In genomic region chr1:88275698-88276523, GRCm38 (mm10) we compare ENCODE assay signal across 7 mouse cellular contexts. TPM values are rescaled to one million over a fixed set of nuclear protein-coding genes. Genes with fewer than 3 reads are reported as not detected.
DNase-seq lines count a peak whose midpoint lies in the region; ATAC-seq and TF ChIP-seq lines count a peak whose summit lies in the region.

No protein-coding gene starts in this region.

- peak overlapping the region; percentile 67 for H3K4me2 ChIP-seq in midbrain, postnatal 0 days (ENCODE audit: low read depth, low read length, poor library complexity, severe bottlenecking)

- no peak for TF ChIP-seq POLR2A in bone marrow, adult 2 months (IDR thresholded peaks at IDR 0.05; ENCODE audit: borderline replicate concordance, control insufficient read depth, low read depth, low read length)

- H3K9ac ChIP-seq in midbrain, postnatal 0 days (replicated peaks; ENCODE audit: low read length, poor library complexity, severe bottlenecking) = peak overlapping the region; percentile 64

- WGBS in bone marrow, adult 2 months = 63% methylated on average over 13 of the region's 13 CpGs
- WGBS in forebrain, embryonic 10.5 days = 72% methylated on average over 13 of the region's 13 CpGs
- 67% methylated on average over 13 of the region's 13 CpGs for WGBS in midbrain, postnatal 0 days

- H3K4me1 ChIP-seq in bone marrow, adult 2 months (ENCODE audit: control insufficient read depth, insufficient read depth, low read length) = peaks cover 8% of the 10 kb centered on the region
- peaks cover 19% of the 10 kb centered on the region for H3K4me1 ChIP-seq in forebrain, embryonic 10.5 days
- peaks cover 11% of the 10 kb centered on the region for H3K4me1 ChIP-seq in midbrain, postnatal 0 days (ENCODE audit: insufficient read depth, low read length)

- H3K36me3 ChIP-seq in forebrain, embryonic 10.5 days (replicated peaks) = peaks cover 53% of the 10 kb centered on the region
- peaks cover 16% of the 10 kb centered on the region for H3K36me3 ChIP-seq in midbrain, postnatal 0 days (ENCODE audit: insufficient read depth, low read length)

- TF ChIP-seq CTCF in layer of hippocampus, adult 2 months (conservative IDR thresholded peaks at IDR 0.05) = no peak
- no peak for TF ChIP-seq CTCF in bone marrow, adult 2 months (IDR thresholded peaks at IDR 0.05; ENCODE audit: control insufficient read depth, insufficient read depth, low read length)
- no peak for TF ChIP-seq CTCF in midbrain, postnatal 0 days (IDR thresholded peaks at IDR 0.05)

- no peak for DNase-seq in layer of hippocampus, adult 2 months (ENCODE audit: low spot score in 2 of 2)
- no peak for DNase-seq in layer of hippocampus, postnatal 36 days
- no peak for DNase-seq in forebrain, embryonic 10.5 days (ENCODE audit: extremely low spot score, low spot score)
- peak; percentile 16 for DNase-seq in kidney, postnatal 10 days
- no peak for DNase-seq in midbrain, postnatal 0 days (ENCODE audit: low spot score)
- no peak for DNase-seq in layer of hippocampus, adult 9-10 months (ENCODE audit: low spot score)

- peaks cover 56% of the 10 kb centered on the region for H3K9me3 ChIP-seq in forebrain, embryonic 10.5 days
- 0 out of 2 replicates have a peak, but pooled peaks cover 2% of the 10 kb centered on the region for H3K9me3 ChIP-seq in midbrain, postnatal 0 days (ENCODE audit: low read length)

- no peak for ATAC-seq in midbrain, postnatal 0 days (ENCODE audit: low FRiP score)

- H3K27ac ChIP-seq in layer of hippocampus, adult 2 months = no peak overlapping the region
- no peak overlapping the region for H3K27ac ChIP-seq in bone marrow, adult 2 months (ENCODE audit: control insufficient read depth, insufficient read depth, low read depth, low read length, poor library complexity)
- H3K27ac ChIP-seq in forebrain, embryonic 10.5 days = peak overlapping the region; percentile 88
- no peak overlapping the region for H3K27ac ChIP-seq in midbrain, postnatal 0 days (ENCODE audit: low read depth, low read length)

- peak overlapping the region; percentile 57; the same call in 1 of the 2 replicates for H3K4me3 ChIP-seq in layer of hippocampus, adult 2 months
- peak overlapping the region; percentile 75 for H3K4me3 ChIP-seq in bone marrow, adult 2 months (replicated peaks; ENCODE audit: control insufficient read depth, low read depth, low read length)
- peak overlapping the region; percentile 53 for H3K4me3 ChIP-seq in forebrain, embryonic 10.5 days
- H3K4me3 ChIP-seq in midbrain, postnatal 0 days (ENCODE audit: low read depth, low read length) = peak overlapping the region; percentile 49

- no peaks in the 10 kb centered on the region for H3K27me3 ChIP-seq in forebrain, embryonic 10.5 days (ENCODE audit: poor library complexity, severe bottlenecking)
- no peaks in the 10 kb centered on the region for H3K27me3 ChIP-seq in midbrain, postnatal 0 days (ENCODE audit: insufficient read depth, low read length)

RNA-seq across cellular contexts. Expression of gene Hjurp, which starts 1.5 kb away (rescaled TPM):
- total RNA-seq in layer of hippocampus, adult 2 months (2021) = 10 to 100 TPM; 31.9 to 35.3 TPM
- 10 to 100 TPM; 30.7 to 36.6 TPM for total RNA-seq in layer of hippocampus, postnatal 36 days (2021)
- polyA plus RNA-seq in bone marrow, adult 2 months (2011; ENCODE audit: insufficient read depth, insufficient read length, low replicate concordance, missing spikeins) = 66.8 and 135 TPM in 2 replicates
- 223 and 224 TPM in 2 replicates for polyA plus RNA-seq in forebrain, embryonic 10.5 days (2016; fragmentation: Nextera tagmentation; extraction: Ambion mirVana)
- total RNA-seq in midbrain, postnatal 0 days (2014; rRNA removed) = 88.0 and 96.8 TPM in 2 replicates
- polyA plus RNA-seq in midbrain, postnatal 0 days (2015; fragmentation: Nextera tagmentation; extraction: Ambion mirVana) = 42.3 and 45.9 TPM in 2 replicates

RNA-seq across cellular contexts. Expression of gene Trpm8, which starts 1.6 kb away (rescaled TPM):
- under 1 TPM in 1 of 2 experiments, not detected in 1; 0.12 TPM for total RNA-seq in layer of hippocampus, adult 2 months (2021)
- total RNA-seq in layer of hippocampus, postnatal 36 days (2021) = under 1 TPM in 1 of 2 experiments, not detected in 1; 0.15 TPM
- polyA plus RNA-seq in bone marrow, adult 2 months (2011; ENCODE audit: insufficient read depth, insufficient read length, low replicate concordance, missing spikeins) = not detected in 2 replicates
- polyA plus RNA-seq in forebrain, embryonic 10.5 days (2016; fragmentation: Nextera tagmentation; extraction: Ambion mirVana) = not detected in 2 replicates
- total RNA-seq in midbrain, postnatal 0 days (2014; rRNA removed) = 1.2 TPM in 2 replicates
- 0.21 and 0.29 TPM in 2 replicates for polyA plus RNA-seq in midbrain, postnatal 0 days (2015; fragmentation: Nextera tagmentation; extraction: Ambion mirVana)

RNA-seq across cellular contexts. Expression of gene Mroh2a, which starts 49.1 kb away (rescaled TPM):
- total RNA-seq in layer of hippocampus, adult 2 months (2021) = under 1 TPM in 1 of 2 experiments, not detected in 1; 0.38 TPM
- under 1 TPM in 1 of 2 experiments, not detected in 1; 0.05 TPM for total RNA-seq in layer of hippocampus, postnatal 36 days (2021)
- polyA plus RNA-seq in bone marrow, adult 2 months (2011; ENCODE audit: insufficient read depth, insufficient read length, low replicate concordance, missing spikeins) = 3.9 and 4.5 TPM in 2 replicates
- 1.3 and 1.4 TPM in 2 replicates for polyA plus RNA-seq in forebrain, embryonic 10.5 days (2016; fragmentation: Nextera tagmentation; extraction: Ambion mirVana)
- total RNA-seq in midbrain, postnatal 0 days (2014; rRNA removed) = not detected in 2 replicates
- 0.56 and 1.2 TPM in 2 replicates for polyA plus RNA-seq in midbrain, postnatal 0 days (2015; fragmentation: Nextera tagmentation; extraction: Ambion mirVana)
